Mouse (Mus musculus) intestine, embryonic 16.5 days (tissue): ENCODE results near the gene Pdcd1lg2. TPM values are rescaled to one million over a fixed set of nuclear protein-coding genes. Genes with fewer than 3 reads are reported as not detected.

Experiments used
- ATAC-seq: fragments of 200-750 bp; cut with Nextera tagmentation; 2 replicates; pipeline ENCODE4 v1.8.0; 2017; ENCODE audit warnings: moderate TSS enrichment, moderate library complexity
- H3K27ac ChIP-seq: fragments of 300-500 bp; sonication (generic); 2 replicates; pipeline ENCODE4 v1.5.1; 2014; ENCODE audit warnings: mild to moderate bottlenecking, low read length
- H3K27me3 ChIP-seq: fragments of 300-500 bp; sonication (generic); replicated peaks from 2 replicates; pipeline ENCODE4 v1.6.1; 2014; ENCODE audit warnings: low read length, control low read depth, mixed read lengths; ENCODE audit not compliant: control insufficient read depth, insufficient read depth
- H3K36me3 ChIP-seq: fragments of 300-500 bp; sonication (generic); 2 replicates; pipeline ENCODE4 v1.6.1; 2014; ENCODE audit warnings: low read length, control low read depth; ENCODE audit not compliant: control insufficient read depth, insufficient read depth
- H3K4me1 ChIP-seq: fragments of 300-500 bp; sonication (generic); 2 replicates; pipeline ENCODE4 v1.6.1; 2014; ENCODE audit warnings: low read length, control low read depth, mixed read lengths; ENCODE audit not compliant: control insufficient read depth, insufficient read depth
- H3K4me2 ChIP-seq: fragments of 300-500 bp; sonication (generic); 2 replicates; pipeline ENCODE4 v1.6.1; 2014; ENCODE audit warnings: low read depth, low read length, control low read depth
- H3K4me3 ChIP-seq: fragments of 300-500 bp; sonication (generic); 2 replicates; pipeline ENCODE4 v1.5.1; 2014; ENCODE audit warnings: mild to moderate bottlenecking, low read length
- H3K9ac ChIP-seq: fragments of 300-500 bp; sonication (generic); 2 replicates; pipeline ENCODE4 v1.6.1; 2014; ENCODE audit warnings: low read depth, low read length
- H3K9me3 ChIP-seq: fragments of 300-500 bp; sonication (generic); 2 replicates; pipeline ENCODE4 v1.6.1; 2016; ENCODE audit warnings: low read length, control low read depth; ENCODE audit not compliant: control insufficient read depth
- WGBS: fragments of 180-500 bp; shearing (Covaris S2); extraction: QIAGEN DNeasy Blood & Tissue Kit; methylation state at CpG from one replicate; pipeline ENCODE4 v1.1.7; 2014; 5-methylcytosine and 5-hydroxymethylcytosine counted together
- polyA plus RNA-seq: library from polyadenylated mRNA; unstranded; fragments of >200 nt; fragmentation: Nextera tagmentation; extraction: Ambion mirVana; gene quantifications from 2 replicates; pipeline ENCODE4 v1.2.1, GENCODE M21; 2015

Gene Pdcd1lg2
- polyA plus RNA-seq, 1 experiment from 2014 or later, result 0.17 TPM

DNA sequence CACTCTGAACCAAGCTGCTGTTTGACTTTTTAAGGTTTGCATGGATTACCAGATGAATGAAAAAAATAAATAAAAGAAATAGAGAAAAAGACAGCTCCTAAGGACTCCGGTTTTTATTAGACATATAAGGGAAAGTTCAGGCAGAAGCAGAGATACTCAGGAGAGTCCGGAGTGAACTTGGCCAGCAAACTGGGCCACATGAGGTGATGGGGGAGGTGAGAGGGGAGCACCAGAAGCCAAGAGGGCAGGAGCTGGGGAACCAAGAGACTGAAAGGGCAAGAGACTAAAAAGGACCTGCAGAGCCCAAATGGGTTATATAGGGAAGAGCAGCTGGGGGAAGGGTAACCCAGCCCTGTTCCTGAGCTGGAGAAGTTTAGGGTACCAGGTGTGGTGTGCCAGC is 16.0 kb upstream of the Pdcd1lg2 start:
- no peaks in the 10 kb centered on the region for H3K4me1 ChIP-seq
- 92% methylated on average over 2 of the region's 2 CpGs for WGBS
- ATAC-seq, result no peak
- H3K9me3 ChIP-seq, result no peaks in the 10 kb centered on the region
- H3K9ac ChIP-seq, result no peak overlapping the region
- no peak overlapping the region for H3K4me2 ChIP-seq
- no peak overlapping the region for H3K4me3 ChIP-seq
- H3K27ac ChIP-seq, result no peak overlapping the region
- no peaks in the 10 kb centered on the region for H3K36me3 ChIP-seq
- H3K27me3 ChIP-seq, result no peaks in the 10 kb centered on the region

- Histone ChIP-seq H3K36me3 (no peaks in the 10 kb centered on the region), H3K9me3 (no peaks in the 10 kb centered on the region), H3K27me3 (no peaks in the 10 kb centered on the region), H3K4me1 (no peaks in the 10 kb centered on the region), H3K4me3 (no peak overlapping the region), H3K9ac (no peak overlapping the region), H3K27ac (no peak overlapping the region), H3K4me2 (no peak overlapping the region)
- 0 out of 2 replicates have a peak, but pooled peaks have one; percentile 33 for ATAC-seq
- 57% methylated on average over 1 of the region's 1 CpGs for WGBS
Measured at GRCm38 (mm10) chr19:29396353-29396752, 14.4 kb upstream of the Pdcd1lg2 start.

GRCm38 (mm10) chr19:29399786-29400185 is 10.9 kb upstream of the Pdcd1lg2 start:
- Histone ChIP-seq H3K9ac (no peak overlapping the region), H3K9me3 (no peaks in the 10 kb centered on the region), H3K4me2 (no peak overlapping the region), H3K4me1 (no peaks in the 10 kb centered on the region), H3K4me3 (no peak overlapping the region), H3K27me3 (no peaks in the 10 kb centered on the region), H3K27ac (no peak overlapping the region), H3K36me3 (no peaks in the 10 kb centered on the region)
- ATAC-seq, result no peak
- 93% methylated on average over 4 of the region's 4 CpGs for WGBS

DNA sequence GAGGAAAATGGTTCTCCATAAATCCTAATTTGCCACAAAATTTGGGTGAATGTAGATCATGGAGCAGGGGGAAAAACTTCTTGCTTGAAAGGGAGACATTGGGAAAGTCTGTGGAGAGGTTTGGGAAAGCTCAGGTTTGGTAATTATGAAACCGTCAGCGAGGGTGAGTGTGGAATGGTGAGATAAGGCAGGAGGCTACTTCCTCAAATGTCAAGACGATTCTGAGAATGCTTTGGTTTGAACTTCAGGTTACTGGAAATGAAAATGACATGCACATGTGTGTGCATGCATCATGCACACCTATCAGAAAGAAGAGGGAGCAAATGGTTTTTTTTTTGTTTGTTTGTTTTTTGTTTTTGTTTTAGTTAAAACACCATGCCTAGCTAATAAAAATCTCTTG is 10.3 kb upstream of the Pdcd1lg2 start:
- Histone ChIP-seq H3K36me3 (no peaks in the 10 kb centered on the region), H3K27ac (no peak overlapping the region), H3K9me3 (no peaks in the 10 kb centered on the region), H3K4me1 (no peaks in the 10 kb centered on the region), H3K9ac (no peak overlapping the region), H3K4me3 (no peak overlapping the region), H3K4me2 (no peak overlapping the region), H3K27me3 (no peaks in the 10 kb centered on the region)
- 81% methylated on average over 3 of the region's 3 CpGs for WGBS
- ATAC-seq, result no peak

DNA sequence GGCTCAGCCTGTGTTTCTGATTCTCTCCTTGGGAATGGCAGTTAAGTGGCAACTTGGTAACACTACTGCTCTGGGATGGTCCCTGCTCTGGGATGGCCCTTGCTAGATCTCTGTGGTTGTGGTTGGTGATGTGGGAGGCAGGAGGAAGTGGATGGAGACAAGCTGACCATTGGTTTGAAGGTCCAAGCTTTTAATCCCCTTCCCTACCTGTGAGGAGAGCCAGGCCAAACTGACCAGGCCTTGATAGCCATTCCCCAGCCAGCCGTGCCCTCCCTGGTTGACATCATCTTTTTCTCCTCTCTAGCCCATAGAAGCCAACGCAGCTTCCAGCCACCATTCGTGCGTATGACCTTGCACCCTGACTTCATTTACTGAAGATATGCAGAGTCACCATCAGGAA is 8.1 kb upstream of the Pdcd1lg2 start:
- H3K27me3 ChIP-seq, result no peaks in the 10 kb centered on the region
- H3K9ac ChIP-seq, result no peak overlapping the region
- 85% methylated on average over 4 of the region's 4 CpGs for WGBS
- no peak overlapping the region for H3K4me3 ChIP-seq
- no peak for ATAC-seq
- no peaks in the 10 kb centered on the region for H3K9me3 ChIP-seq
- H3K36me3 ChIP-seq, result no peaks in the 10 kb centered on the region
- no peaks in the 10 kb centered on the region for H3K4me1 ChIP-seq
- no peak overlapping the region for H3K4me2 ChIP-seq
- H3K27ac ChIP-seq, result no peak overlapping the region

GRCm38 (mm10) chr19:29403251-29403650 is 7.5 kb upstream of the Pdcd1lg2 start:
- Histone ChIP-seq H3K27ac (no peak overlapping the region), H3K4me1 (peaks cover 2% of the 10 kb centered on the region; the same call in 1 of the 2 replicates), H3K4me2 (no peak overlapping the region), H3K36me3 (no peaks in the 10 kb centered on the region), H3K27me3 (no peaks in the 10 kb centered on the region), H3K9me3 (no peaks in the 10 kb centered on the region), H3K4me3 (no peak overlapping the region), H3K9ac (no peak overlapping the region)
- ATAC-seq, result no peak
- WGBS, result 86% methylated on average over 4 of the region's 4 CpGs

- no peak overlapping the region for H3K9ac ChIP-seq
- no peaks in the 10 kb centered on the region for H3K27me3 ChIP-seq
- H3K36me3 ChIP-seq, result no peaks in the 10 kb centered on the region
- WGBS, result 39% methylated on average over 2 of the region's 2 CpGs
- no peak overlapping the region for H3K4me2 ChIP-seq
- no peaks in the 10 kb centered on the region for H3K9me3 ChIP-seq
- no peak overlapping the region for H3K4me3 ChIP-seq
- no peak for ATAC-seq
- peaks cover 6% of the 10 kb centered on the region; the same call in 1 of the 2 replicates for H3K4me1 ChIP-seq
- no peak overlapping the region for H3K27ac ChIP-seq
Measured at GRCm38 (mm10) chr19:29405388-29405787, 5.3 kb upstream of the Pdcd1lg2 start.

- Histone ChIP-seq H3K4me2 (no peak overlapping the region), H3K36me3 (no peaks in the 10 kb centered on the region), H3K4me1 (peaks cover 6% of the 10 kb centered on the region; the same call in 1 of the 2 replicates), H3K27me3 (no peaks in the 10 kb centered on the region), H3K9ac (no peak overlapping the region), H3K27ac (no peak overlapping the region), H3K9me3 (no peaks in the 10 kb centered on the region), H3K4me3 (no peak overlapping the region)
- WGBS, result 85% methylated on average over 18 of the region's 18 CpGs
- ATAC-seq, result no peak
Measured at GRCm38 (mm10) chr19:29406042-29407017, 4.4 kb upstream of the Pdcd1lg2 start.

GRCm38 (mm10) chr19:29412476-29413420 is 2.0 kb downstream of the Pdcd1lg2 start:
- Histone ChIP-seq H3K27me3 (no peaks in the 10 kb centered on the region), H3K9me3 (no peaks in the 10 kb centered on the region), H3K27ac (peak overlapping the region; percentile 46), H3K4me1 (peaks cover 9% of the 10 kb centered on the region), H3K4me3 (no peak overlapping the region), H3K4me2 (no peak overlapping the region), H3K9ac (no peak overlapping the region), H3K36me3 (no peaks in the 10 kb centered on the region)
- WGBS, result 52% methylated on average over 6 of the region's 6 CpGs
- ATAC-seq, result peak; percentile 67
